Mouse (Mus musculus) heart, embryonic 13.5 days (tissue): ENCODE measurements at regions not wholly inside any gene's neighbourhood (a gene's known extent, or its start where the extent isn't known, plus 50 kb on each side); places are given as distances from the start of the nearest gene placed in this dataset.
A peak's percentile ranks its signal among the peaks of the same experiment; 100 is the strongest.

Experiments used
- ATAC-seq: fragments of 200-750 bp; cut with Nextera tagmentation; 2 replicates; pipeline ENCODE4 v1.8.0; 2017; ENCODE audit warnings: moderate TSS enrichment; ENCODE audit not compliant: insufficient number of reproducible peaks, low FRiP score, low TSS enrichment; ENCODE audit errors: extremely low read depth
- H3K27ac ChIP-seq: fragments of 300-500 bp; sonication (generic); replicated peaks from 2 replicates; pipeline ENCODE4 v1.5.1; 2015; ENCODE audit warnings: moderate library complexity, mild to moderate bottlenecking, inconsistent platforms
- H3K27me3 ChIP-seq: fragments of 300-500 bp; sonication (generic); replicated peaks from 2 replicates; pipeline ENCODE4 v1.6.1; 2015; ENCODE audit warnings: mild to moderate bottlenecking, inconsistent platforms
- H3K36me3 ChIP-seq: fragments of 300-500 bp; sonication (generic); 2 replicates; pipeline ENCODE4 v1.6.1; 2015; ENCODE audit warnings: mild to moderate bottlenecking, inconsistent platforms
- H3K4me1 ChIP-seq: fragments of 300-500 bp; sonication (generic); 2 replicates; pipeline ENCODE4 v1.6.1; 2015; ENCODE audit warnings: inconsistent platforms
- H3K4me2 ChIP-seq: fragments of 300-500 bp; sonication (generic); 2 replicates; pipeline ENCODE4 v1.6.1; 2015; ENCODE audit warnings: inconsistent platforms, mild to moderate bottlenecking, moderate library complexity
- H3K4me3 ChIP-seq: fragments of 300-500 bp; sonication (generic); 2 replicates; pipeline ENCODE4 v1.5.1; 2015; ENCODE audit warnings: moderate library complexity, mild to moderate bottlenecking, inconsistent platforms
- H3K9ac ChIP-seq: fragments of 300-500 bp; sonication (generic); 2 replicates; pipeline ENCODE4 v1.6.1; 2015; ENCODE audit warnings: inconsistent platforms, mild to moderate bottlenecking, moderate library complexity
- H3K9me3 ChIP-seq: fragments of 300-500 bp; sonication (generic); 2 replicates; pipeline ENCODE4 v1.6.1; 2016; ENCODE audit warnings: inconsistent platforms
- WGBS: fragments of 180-500 bp; shearing (Covaris S2); methylation state at CpG from one replicate; pipeline ENCODE4 v1.1.7; 2015; ENCODE audit warnings: mixed read lengths; 5-methylcytosine and 5-hydroxymethylcytosine counted together

DNA sequence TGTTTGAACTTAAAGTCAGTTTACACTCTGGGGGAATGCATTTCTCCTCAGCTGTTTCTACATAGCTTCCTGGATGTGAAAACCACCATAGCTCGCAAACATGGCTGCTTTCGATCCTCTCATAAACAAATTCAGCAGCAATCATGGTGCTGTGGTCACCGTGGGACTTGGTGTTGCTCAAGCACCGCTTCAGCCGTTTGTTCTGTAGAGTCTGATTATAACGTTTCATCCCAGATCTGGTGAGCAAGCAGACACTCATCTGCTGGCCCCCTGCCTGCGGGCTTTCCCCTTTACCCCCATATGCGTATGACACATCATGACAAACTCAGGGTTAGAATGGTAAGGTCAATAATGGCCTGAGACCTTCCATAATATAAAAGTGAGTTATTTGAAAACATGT, 170.3 kb upstream of the Dapk1 start:
- no peak overlapping the region for H3K9ac ChIP-seq
- H3K36me3 ChIP-seq, result no peaks in the 10 kb centered on the region
- H3K27me3 ChIP-seq, result no peaks in the 10 kb centered on the region
- no peak overlapping the region for H3K4me3 ChIP-seq
- no peak; the same call in 1 of the 2 replicates for ATAC-seq
- no peak overlapping the region for H3K4me2 ChIP-seq
- no peak overlapping the region for H3K27ac ChIP-seq
- 85% methylated on average over 8 of the region's 8 CpGs for WGBS
- peaks cover 22% of the 10 kb centered on the region for H3K4me1 ChIP-seq
- peaks cover 3% of the 10 kb centered on the region; the same call in 1 of the 2 replicates for H3K9me3 ChIP-seq

DNA sequence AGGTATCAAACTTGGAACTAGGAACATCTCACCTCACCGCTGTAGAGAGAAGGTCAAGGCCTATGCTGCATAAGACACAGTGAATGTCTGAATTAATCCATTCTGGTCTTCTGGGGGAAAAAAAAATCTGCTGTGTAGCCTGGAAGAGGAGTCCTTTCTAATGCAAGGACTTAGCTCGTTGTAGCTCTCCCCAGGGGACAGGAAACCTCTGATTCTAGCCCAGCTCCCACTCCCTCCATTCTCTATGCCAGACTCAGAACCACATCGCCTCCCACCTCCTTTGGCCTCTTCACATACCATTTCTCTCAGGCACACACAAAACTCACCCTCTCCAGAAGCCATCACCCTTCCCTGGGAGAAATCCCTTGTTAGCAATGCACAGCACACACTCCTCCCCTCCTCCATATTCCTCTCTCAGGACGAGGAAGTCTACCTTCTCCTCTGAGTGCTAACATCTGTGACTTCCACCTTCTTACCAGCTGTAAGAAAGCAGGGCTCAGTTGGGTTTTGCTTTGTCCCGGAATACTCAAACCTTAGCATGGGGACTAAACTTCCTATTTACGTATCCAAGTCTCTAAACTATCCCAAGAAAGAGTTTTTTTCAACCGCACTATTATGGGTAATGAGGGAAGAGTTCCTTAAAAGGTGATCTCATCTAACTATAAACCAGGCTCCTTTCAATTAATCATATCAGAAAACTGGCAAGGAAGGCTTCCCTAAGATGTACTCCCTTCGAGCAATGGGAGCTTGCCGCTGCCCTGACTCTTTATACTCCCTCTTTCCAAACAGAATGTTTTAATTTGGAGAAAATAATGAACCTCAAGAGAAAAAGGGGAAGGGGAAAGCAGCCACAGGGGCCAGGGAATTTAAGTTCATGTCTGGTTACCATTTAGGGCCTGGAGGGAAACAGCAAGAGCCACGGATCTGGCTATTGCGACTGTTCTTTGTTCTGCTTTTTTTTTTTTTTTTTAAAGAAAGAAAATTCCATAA, 167.2 kb upstream of the Dapk1 start:
- H3K4me2 ChIP-seq, result no peak overlapping the region
- H3K9me3 ChIP-seq, result peaks cover 3% of the 10 kb centered on the region; the same call in 1 of the 2 replicates
- peak overlapping the region; percentile 49 for H3K27ac ChIP-seq

DNA sequence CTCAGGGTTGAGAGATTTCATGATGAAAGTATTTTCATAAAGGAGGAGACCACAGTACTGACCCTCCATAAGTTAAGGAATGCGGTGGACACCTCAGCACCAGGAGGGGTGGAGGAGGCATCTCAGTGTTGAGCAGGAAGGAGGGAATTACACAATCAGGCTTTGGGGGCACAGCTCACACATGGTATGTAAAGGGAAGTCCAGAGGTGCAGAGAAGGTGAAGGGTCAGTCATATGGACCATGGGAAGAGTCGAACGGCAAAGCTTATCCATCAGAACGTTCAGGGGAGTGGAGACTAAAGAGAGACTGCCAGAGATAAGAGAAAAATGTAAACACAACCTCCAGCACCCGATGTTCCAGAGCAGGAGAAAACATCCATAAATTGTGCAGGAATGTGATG, 166.4 kb upstream of the Dapk1 start:
- Histone ChIP-seq H3K36me3 (no peaks in the 10 kb centered on the region), H3K27ac (peak overlapping the region; percentile 49; the same call in 1 of the 2 replicates), H3K9me3 (peaks cover 3% of the 10 kb centered on the region; the same call in 1 of the 2 replicates), H3K4me1 (peaks cover 15% of the 10 kb centered on the region), H3K27me3 (no peaks in the 10 kb centered on the region), H3K4me3 (no peak overlapping the region), H3K9ac (no peak overlapping the region), H3K4me2 (no peak overlapping the region)
- no peak for ATAC-seq
- WGBS, result 18% methylated on average over 5 of the region's 5 CpGs

More for the DNA sequence above, 167.2 kb upstream of the Dapk1 start:
- no peak for ATAC-seq
- Histone ChIP-seq H3K9ac (no peak overlapping the region), H3K4me1 (peaks cover 11% of the 10 kb centered on the region; the same call in 1 of the 2 replicates), H3K27me3 (no peaks in the 10 kb centered on the region), H3K36me3 (no peaks in the 10 kb centered on the region), H3K4me3 (no peak overlapping the region)
- 63% methylated on average over 11 of the region's 11 CpGs for WGBS

DNA sequence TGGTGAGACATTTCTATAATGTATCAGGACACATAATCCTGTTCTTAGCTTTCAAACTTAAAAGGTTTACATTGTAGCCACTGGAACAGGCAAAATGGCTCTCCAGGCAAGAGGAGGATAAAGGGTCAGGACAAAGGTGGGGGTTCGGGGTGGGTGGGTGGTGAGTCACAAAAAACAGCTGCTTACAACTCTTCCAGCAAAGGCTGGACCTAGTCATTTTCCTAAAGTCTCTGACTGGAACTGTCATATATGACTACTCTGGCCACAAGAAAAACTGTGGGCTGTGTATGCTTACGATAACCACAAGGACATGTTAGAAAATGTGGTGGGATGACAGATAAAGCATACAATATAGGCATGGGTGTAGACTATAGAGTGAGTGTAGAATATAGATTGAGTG, 163.6 kb upstream of the Dapk1 start:
- Histone ChIP-seq H3K9me3 (peaks cover under 1% of the 10 kb centered on the region; the same call in 1 of the 2 replicates), H3K27me3 (no peaks in the 10 kb centered on the region), H3K4me3 (no peak overlapping the region), H3K4me1 (peaks cover 29% of the 10 kb centered on the region), H3K27ac (no peak overlapping the region), H3K36me3 (no peaks in the 10 kb centered on the region), H3K4me2 (no peak overlapping the region), H3K9ac (no peak overlapping the region)
- WGBS, result 77% methylated on average over 2 of the region's 2 CpGs
- ATAC-seq, result no peak

DNA sequence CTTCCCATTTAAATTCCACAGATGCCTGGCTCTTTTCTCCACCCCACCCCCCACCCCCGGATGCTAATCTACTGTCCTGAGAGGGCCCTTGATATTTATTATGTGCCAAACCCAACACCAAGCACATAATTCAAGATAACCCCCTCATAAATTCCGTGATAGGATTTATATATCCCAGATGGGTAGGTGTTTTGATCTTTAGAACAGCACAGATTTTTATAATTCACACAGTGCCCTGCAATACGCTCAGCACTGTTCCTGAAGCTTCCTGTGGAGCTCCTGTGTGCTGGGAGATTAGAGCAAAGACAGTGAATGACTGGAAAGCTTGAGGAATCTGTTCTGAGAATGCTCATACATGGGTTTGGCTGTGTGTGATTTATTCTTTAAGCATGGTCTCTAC, 161.2 kb upstream of the Dapk1 start:
- no peaks in the 10 kb centered on the region for H3K36me3 ChIP-seq
- no peak overlapping the region for H3K4me3 ChIP-seq
- WGBS, result 19% methylated on average over 3 of the region's 3 CpGs
- no peaks in the 10 kb centered on the region for H3K27me3 ChIP-seq
- H3K9ac ChIP-seq, result 0 out of 2 replicates have a peak overlapping the region, but pooled peaks have one; percentile 19
- H3K27ac ChIP-seq, result peak overlapping the region; percentile 15; the same call in 1 of the 2 replicates
- H3K4me1 ChIP-seq, result peaks cover 18% of the 10 kb centered on the region
- H3K4me2 ChIP-seq, result no peak overlapping the region
- no peaks in the 10 kb centered on the region for H3K9me3 ChIP-seq
- ATAC-seq, result no peak

DNA sequence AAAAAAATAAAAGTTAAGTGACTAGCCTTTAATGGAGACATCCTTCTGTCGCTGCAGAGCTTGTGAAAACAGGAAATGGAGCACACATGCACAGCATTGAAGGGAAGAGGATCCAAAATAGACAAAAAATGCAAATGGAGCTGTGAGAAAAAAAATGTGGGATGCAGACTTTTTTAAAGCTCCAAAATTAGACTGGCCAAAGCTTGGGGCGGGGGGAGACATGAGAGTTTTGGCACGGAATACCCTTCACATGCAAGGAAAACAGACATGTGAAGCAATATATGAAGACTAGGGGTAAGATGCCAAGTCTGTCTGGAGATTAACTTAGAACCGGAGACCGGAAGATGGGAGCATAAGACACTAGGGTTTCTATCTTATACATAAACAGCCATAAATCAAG, 156.6 kb upstream of the Dapk1 start:
- H3K27ac ChIP-seq, result no peak overlapping the region
- no peak overlapping the region for H3K4me2 ChIP-seq
- H3K4me3 ChIP-seq, result no peak overlapping the region
- ATAC-seq, result no peak
- H3K36me3 ChIP-seq, result no peaks in the 10 kb centered on the region
- no peaks in the 10 kb centered on the region for H3K27me3 ChIP-seq
- WGBS, result 72% methylated on average over 5 of the region's 5 CpGs
- H3K4me1 ChIP-seq, result peaks cover 16% of the 10 kb centered on the region
- H3K9me3 ChIP-seq, result no peaks in the 10 kb centered on the region
- no peak overlapping the region for H3K9ac ChIP-seq

DNA sequence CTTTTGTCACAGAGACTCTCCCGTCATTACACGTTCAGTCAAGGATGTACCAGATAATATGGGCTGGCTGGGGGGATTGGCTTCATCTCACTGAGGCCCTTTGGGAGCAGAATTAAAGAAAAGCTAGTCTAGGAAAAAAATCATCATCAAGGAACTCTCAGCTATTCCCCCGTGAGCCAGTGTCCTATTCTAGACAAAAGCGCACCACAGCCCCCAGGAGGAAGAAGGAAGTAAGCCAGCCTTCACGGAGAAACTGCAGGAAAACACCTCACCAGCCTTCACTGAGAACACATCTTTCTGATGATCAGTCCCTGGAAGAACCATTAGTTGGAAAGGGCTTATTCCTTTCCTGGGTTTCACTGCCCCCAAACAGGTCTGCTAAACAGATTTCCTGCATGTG, 154.8 kb upstream of the Dapk1 start:
- ATAC-seq, result no peak

DNA sequence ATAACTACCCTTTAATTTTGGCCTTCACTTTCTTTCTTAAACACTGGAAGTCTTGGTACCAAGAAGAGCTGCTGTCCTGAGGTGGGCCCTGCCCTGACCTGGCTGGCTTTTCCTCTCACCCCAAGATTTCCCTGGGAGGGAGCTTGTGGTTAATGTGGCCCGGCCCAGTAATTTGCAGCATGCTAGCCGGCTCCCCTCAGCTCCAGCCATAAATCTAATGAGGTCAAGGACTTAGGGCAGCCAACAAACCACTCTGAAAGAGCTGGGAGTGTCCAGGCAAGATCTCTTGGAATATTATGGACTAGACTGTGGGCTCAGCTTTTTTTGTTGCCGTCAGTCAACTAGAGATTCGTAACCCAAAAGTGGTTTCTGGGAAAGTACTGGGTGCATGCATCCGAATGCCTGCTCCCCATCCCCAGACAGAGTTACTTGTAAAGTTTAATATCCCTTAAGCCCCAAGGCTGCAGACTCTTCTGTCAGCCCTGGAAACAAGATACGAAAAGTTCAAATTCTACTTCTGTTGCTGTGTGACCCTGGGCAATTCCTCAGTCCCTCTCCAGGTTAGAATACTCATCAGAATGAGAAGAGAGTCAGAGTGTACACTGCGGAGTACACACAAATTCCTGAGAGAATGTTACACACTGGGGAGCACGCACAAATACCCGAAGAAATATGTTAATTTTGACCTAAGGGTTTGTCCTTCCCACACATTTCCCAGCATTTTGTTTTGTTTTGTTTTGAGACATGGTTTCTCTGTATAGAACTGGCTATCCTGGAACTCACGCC, 150.8 kb upstream of the Dapk1 start:
- no peak overlapping the region for H3K9ac ChIP-seq
- H3K9me3 ChIP-seq, result no peaks in the 10 kb centered on the region
- H3K36me3 ChIP-seq, result no peaks in the 10 kb centered on the region
- no peak for ATAC-seq
- no peaks in the 10 kb centered on the region for H3K27me3 ChIP-seq
- H3K4me1 ChIP-seq, result peaks cover 16% of the 10 kb centered on the region
- no peak overlapping the region for H3K27ac ChIP-seq
- 74% methylated on average over 10 of the region's 10 CpGs for WGBS
- no peak overlapping the region for H3K4me2 ChIP-seq
- H3K4me3 ChIP-seq, result no peak overlapping the region

More for the DNA sequence above, 154.8 kb upstream of the Dapk1 start:
- no peaks in the 10 kb centered on the region for H3K27me3 ChIP-seq
- H3K9ac ChIP-seq, result no peak overlapping the region
- H3K4me3 ChIP-seq, result no peak overlapping the region
- no peaks in the 10 kb centered on the region for H3K36me3 ChIP-seq
- WGBS, result 45% methylated on average over 5 of the region's 5 CpGs
- H3K4me1 ChIP-seq, result no peaks in the 10 kb centered on the region; the same call in 1 of the 2 replicates
- no peak overlapping the region for H3K4me2 ChIP-seq
- H3K9me3 ChIP-seq, result no peaks in the 10 kb centered on the region
- H3K27ac ChIP-seq, result no peak overlapping the region

DNA sequence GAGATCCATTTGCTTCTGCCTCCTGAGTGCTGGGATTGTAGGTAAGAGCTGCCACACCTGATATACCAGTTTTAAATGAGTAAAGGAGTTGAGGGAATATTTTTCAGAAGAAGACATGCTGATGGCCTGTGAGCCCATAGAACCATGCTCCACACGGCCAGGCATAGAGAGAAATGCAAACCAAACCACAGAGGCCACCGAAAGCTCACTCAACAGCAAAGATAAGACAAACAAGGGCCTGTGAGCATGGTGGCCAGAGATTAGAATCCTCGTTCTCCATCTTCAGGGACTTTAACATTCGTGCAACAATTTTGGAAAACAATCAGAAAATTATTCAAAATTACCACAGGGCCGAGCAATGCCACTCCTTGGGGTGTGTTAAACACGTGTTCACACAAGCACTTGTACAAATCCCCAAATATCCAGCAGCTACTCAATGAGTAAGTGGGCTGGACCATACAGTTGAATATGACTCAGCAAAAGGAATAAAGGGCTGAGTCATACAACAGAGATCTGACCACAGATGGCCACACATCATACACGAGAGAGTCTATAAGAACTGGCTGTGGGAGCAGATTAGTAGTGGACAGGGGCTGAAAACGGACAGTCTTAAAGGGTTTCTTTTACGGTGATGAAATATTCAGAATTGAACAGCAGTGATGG, 147.8 kb upstream of the Dapk1 start:
- Histone ChIP-seq H3K9me3 (no peaks in the 10 kb centered on the region), H3K9ac (no peak overlapping the region), H3K4me1 (peaks cover 29% of the 10 kb centered on the region), H3K27ac (peak overlapping the region; percentile 17; the same call in 1 of the 2 replicates), H3K36me3 (no peaks in the 10 kb centered on the region), H3K4me3 (no peak overlapping the region), H3K4me2 (no peak overlapping the region), H3K27me3 (no peaks in the 10 kb centered on the region)
- WGBS, result 79% methylated on average over 9 of the region's 9 CpGs
- peak; percentile 62 for ATAC-seq

DNA sequence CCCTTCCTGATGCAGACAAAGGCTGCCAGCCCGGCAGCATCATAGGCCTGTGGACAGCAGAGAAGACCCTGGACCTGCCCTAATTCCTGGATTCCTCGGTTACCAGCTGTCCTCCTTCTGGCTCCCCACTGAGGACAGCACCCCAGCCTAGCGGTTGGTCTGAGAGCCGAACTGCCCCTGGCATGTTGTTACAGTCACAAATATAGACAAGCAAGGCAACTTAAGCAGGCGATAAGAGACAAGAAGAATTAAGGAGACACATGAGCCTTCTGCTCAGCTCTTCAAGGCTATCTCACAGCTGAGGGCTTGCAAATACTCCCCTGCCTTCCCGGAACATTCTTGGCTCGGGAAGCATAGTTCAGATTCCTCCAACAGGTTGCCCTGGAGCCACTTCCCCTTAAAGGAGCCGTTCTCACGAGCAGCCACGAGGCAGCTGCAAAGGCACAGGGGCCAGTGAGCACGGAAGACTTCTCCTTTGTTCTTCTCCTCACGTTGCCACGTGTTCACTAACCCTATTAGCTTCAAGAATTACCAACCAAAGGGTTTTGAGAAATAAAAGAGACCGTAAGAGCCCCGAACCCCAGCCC, 146.6 kb upstream of the Dapk1 start:
- Histone ChIP-seq H3K4me1 (peaks cover 29% of the 10 kb centered on the region), H3K4me3 (peak overlapping the region; percentile 16), H3K27ac (peak overlapping the region; percentile 77), H3K9ac (peak overlapping the region; percentile 52; the same call in 1 of the 2 replicates), H3K4me2 (peak overlapping the region; percentile 48), H3K9me3 (no peaks in the 10 kb centered on the region), H3K27me3 (no peaks in the 10 kb centered on the region), H3K36me3 (no peaks in the 10 kb centered on the region)
- no peak for ATAC-seq
- 19% methylated on average over 15 of the region's 15 CpGs for WGBS
